Mouse (Mus musculus) forebrain, embryonic 14.5 days (tissue): ENCODE data around the gene Gas6. TPM values are rescaled to one million over a fixed set of nuclear protein-coding genes. Genes with fewer than 3 reads are reported as not detected.

Experiments used
- ATAC-seq: fragments of 200-750 bp; cut with Nextera tagmentation; 2 replicates; pipeline ENCODE4 v1.8.0; 2017; ENCODE audit warnings: mild to moderate bottlenecking, moderate library complexity
- DNase-seq: peaks from one replicate; pipeline ENCODE4 v3.0.0-alpha.2; 2015; ENCODE audit warnings: low spot score
- H3K27ac ChIP-seq: fragments of 300-500 bp; sonication (generic); 2 replicates; pipeline ENCODE4 v1.5.1; 2014; ENCODE audit warnings: low read depth, mild to moderate bottlenecking, control low read depth, low read length, moderate library complexity
- H3K27me3 ChIP-seq: fragments of 300-500 bp; sonication (generic); replicated peaks from 2 replicates; pipeline ENCODE4 v1.6.1; 2014; ENCODE audit warnings: low read length, control low read depth, mixed read lengths; ENCODE audit not compliant: control insufficient read depth, insufficient read depth
- H3K36me3 ChIP-seq: fragments of 300-500 bp; sonication (generic); 2 replicates; pipeline ENCODE4 v1.6.1; 2014; ENCODE audit warnings: low read length, control low read depth; ENCODE audit not compliant: control insufficient read depth, insufficient read depth
- H3K4me1 ChIP-seq: fragments of 300-500 bp; sonication (generic); 2 replicates; pipeline ENCODE4 v1.6.1; 2014; ENCODE audit warnings: antibody characterized with exemption, low read length, control low read depth; ENCODE audit not compliant: control insufficient read depth, insufficient read depth
- H3K4me2 ChIP-seq: fragments of 300-500 bp; sonication (generic); 2 replicates; pipeline ENCODE4 v1.6.1; 2014; ENCODE audit warnings: mild to moderate bottlenecking, control low read depth, low read length
- H3K4me3 ChIP-seq: fragments of 300-500 bp; sonication (generic); 2 replicates; pipeline ENCODE4 v1.5.1; 2014; ENCODE audit warnings: low read depth, low read length, control low read depth
- H3K9ac ChIP-seq: fragments of 300-500 bp; sonication (generic); 2 replicates; pipeline ENCODE4 v1.6.1; 2014; ENCODE audit warnings: mild to moderate bottlenecking, low read length, control low read depth, moderate library complexity
- H3K9me3 ChIP-seq: fragments of 300-500 bp; sonication (generic); replicated peaks from 2 replicates; pipeline ENCODE4 v1.6.1; 2016; ENCODE audit warnings: low read length, control low read depth, mixed read lengths; ENCODE audit not compliant: control insufficient read depth
- WGBS: fragments of 180-500 bp; shearing (Covaris S2); extraction: QIAGEN DNeasy Blood & Tissue Kit; methylation state at CpG from one replicate; pipeline ENCODE4 v1.1.7; 2014; 5-methylcytosine and 5-hydroxymethylcytosine counted together
- polyA plus RNA-seq: library from polyadenylated mRNA; unstranded; fragments of >200 nt; fragmentation: Nextera tagmentation; extraction: Ambion mirVana; gene quantifications from 2 replicates; pipeline ENCODE4 v1.2.1, GENCODE M21; 2014

Gas6 gene
- polyA plus RNA-seq, result 9.7 and 12.5 TPM in 2 replicates

DNA sequence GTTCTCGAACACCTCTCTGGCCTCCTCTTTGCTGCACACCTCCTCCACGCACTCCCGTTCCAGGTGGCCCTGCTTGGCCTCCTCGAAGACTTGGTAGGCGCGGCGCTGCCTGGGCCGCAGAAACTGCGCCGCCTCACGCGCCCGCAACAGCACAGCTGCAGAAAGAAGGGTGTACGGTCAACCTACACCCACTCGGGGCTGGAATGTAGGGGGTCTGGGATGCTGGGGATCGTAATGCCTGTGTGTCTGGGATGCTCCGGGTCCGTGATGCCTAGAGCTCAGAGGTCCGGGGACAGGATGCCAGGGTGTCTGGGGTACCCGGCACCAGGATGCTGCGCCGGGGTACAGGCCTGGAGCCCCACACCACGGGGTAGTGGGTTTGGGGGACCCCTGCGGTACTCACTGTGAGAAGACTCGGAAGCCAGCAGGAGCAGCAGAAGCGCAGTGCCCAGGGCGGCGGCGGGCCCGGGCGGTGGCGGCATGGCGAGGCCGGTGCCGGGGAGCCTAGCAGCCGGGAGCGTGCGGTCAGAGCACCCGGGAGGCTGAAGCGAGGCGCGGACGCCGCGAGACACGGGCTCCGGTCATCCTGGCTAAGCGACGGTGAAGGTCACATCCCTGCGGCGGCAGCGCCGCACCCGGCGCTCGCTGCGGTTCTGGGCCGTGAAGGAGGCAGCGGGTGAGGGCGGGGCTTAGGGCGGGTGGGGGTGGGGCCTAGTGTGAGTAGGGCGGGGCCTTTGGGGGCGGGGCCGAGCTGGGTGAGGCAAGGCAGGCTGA is at the start of gene Gas6:
Gene Gas6 (minus strand): TSS at position 633 of the 774 bp plus-strand sequence.
- peak within 1 kb of the TSS; percentile 69 for H3K9ac ChIP-seq
- ATAC-seq (peak; percentile 80), DNase-seq (peak; percentile 56)
- H3K4me2 ChIP-seq, result peak within 1 kb of the TSS; percentile 75
- peaks cover 22% of the 10 kb centered on the region for H3K27me3 ChIP-seq
- no peaks in the 10 kb centered on the region for H3K36me3 ChIP-seq
- H3K27ac ChIP-seq, result no peak within 1 kb of the TSS
- H3K9me3 ChIP-seq, result no peaks in the 10 kb centered on the region
- H3K4me3 ChIP-seq, result peak within 1 kb of the TSS; percentile 50
- H3K4me1 ChIP-seq, result peaks cover 9% of the 10 kb centered on the region
- WGBS, result 2% methylated on average over 46 of the region's 64 CpGs

DNA sequence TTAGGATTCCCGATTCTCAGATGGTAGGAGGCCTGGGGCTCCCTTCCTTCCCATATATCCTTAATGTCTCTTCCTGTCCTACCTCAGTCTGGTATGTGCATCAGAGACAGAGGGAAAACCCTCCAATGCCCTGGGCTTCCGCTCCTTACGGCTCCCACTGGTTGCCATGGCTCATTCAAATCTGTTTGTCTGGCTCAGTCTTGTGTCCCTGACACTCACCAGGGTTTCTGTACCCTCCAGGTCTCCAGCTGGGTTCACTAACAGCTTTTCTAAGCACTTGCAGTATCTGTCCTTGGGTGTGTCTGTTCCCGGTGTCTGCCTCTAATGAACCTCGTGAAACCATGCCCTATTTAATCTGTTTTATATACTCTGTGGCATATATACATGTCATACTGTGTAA is 47.2 kb upstream of the Gas6 start:
- H3K4me3 ChIP-seq, result no peak overlapping the region
- DNase-seq, result no peak
- no peaks in the 10 kb centered on the region; the same call in 1 of the 2 replicates for H3K9me3 ChIP-seq
- H3K36me3 ChIP-seq, result no peaks in the 10 kb centered on the region
- ATAC-seq, result no peak
- WGBS, result 77% methylated on average over 5 of the region's 5 CpGs
- H3K27ac ChIP-seq, result no peak overlapping the region
- H3K4me1 ChIP-seq, result no peaks in the 10 kb centered on the region
- no peaks in the 10 kb centered on the region for H3K27me3 ChIP-seq
- H3K4me2 ChIP-seq, result no peak overlapping the region
- no peak overlapping the region for H3K9ac ChIP-seq

DNA sequence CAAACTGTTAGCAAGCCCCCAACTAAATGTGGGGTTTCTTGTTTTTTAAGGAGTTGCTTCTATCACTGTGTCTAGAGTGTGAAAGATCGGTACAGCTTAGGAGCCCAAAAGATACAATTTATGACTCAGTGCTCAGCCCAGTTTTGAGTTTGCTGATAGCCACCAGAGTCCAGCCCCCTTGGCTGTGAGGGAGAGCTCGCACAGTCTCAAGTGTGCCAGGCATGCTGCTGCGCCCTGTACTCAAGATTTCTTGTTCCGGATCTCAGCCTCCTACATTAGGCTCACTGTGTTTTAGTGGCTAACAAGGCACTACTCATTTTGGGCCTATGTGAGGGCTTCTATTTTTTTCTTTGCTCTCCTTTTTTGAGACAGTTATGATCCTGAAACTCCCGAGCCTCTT is 45.8 kb upstream of the Gas6 start:
- Histone ChIP-seq H3K36me3 (no peaks in the 10 kb centered on the region), H3K27me3 (no peaks in the 10 kb centered on the region), H3K4me3 (no peak overlapping the region), H3K27ac (no peak overlapping the region), H3K9ac (no peak overlapping the region), H3K4me2 (no peak overlapping the region), H3K9me3 (no peaks in the 10 kb centered on the region), H3K4me1 (no peaks in the 10 kb centered on the region)
- no peak for ATAC-seq
- DNase-seq, result no peak
- WGBS, result 77% methylated on average over 5 of the region's 5 CpGs

DNA sequence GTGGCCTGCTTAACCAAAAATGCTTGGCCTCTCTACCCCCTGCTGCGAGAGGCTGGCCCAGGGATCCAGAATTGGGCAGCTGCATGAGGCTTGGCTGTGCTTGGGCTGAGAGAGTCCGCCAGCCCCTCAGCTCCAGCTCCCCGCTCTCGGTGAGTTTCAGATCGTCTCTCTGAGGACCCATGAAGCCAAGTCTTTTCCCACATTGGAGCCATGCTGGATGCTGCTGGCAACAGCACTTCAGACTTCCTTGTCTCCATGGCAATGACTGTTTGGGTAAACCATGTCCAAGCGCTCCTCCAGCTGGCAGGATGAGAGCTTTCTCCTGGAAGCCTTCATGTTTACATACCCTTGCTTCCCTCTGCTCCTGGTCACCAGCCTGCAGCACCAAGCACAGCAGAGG is 44.5 kb upstream of the Gas6 start:
- Histone ChIP-seq H3K27me3 (no peaks in the 10 kb centered on the region), H3K36me3 (no peaks in the 10 kb centered on the region), H3K4me1 (no peaks in the 10 kb centered on the region), H3K4me2 (no peak overlapping the region), H3K4me3 (no peak overlapping the region), H3K9me3 (no peaks in the 10 kb centered on the region), H3K9ac (no peak overlapping the region), H3K27ac (no peak overlapping the region)
- WGBS, result 73% methylated on average over 6 of the region's 6 CpGs
- peak; percentile 64 for DNase-seq
- no peak for ATAC-seq

DNA sequence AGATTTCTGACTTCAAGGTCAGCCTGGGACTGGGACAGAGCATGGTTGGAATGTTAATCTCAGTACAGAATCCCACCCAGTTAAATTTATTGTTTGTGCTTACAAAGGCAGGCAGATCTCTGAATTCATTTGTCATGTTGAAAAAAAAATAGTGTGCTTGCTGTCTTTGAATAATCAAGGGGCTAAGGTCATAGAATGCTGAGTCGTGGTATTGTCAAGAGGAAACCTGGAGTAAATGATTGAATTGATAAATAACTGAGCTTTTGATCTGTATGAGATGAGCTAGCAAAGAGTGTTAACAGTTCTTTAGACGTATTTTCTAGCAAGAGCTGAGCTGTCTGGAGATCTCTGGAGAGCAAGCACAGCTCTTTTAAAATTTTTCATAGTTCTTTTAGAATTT is 42.8 kb upstream of the Gas6 start:
- no peaks in the 10 kb centered on the region for H3K36me3 ChIP-seq
- DNase-seq, result no peak
- H3K4me3 ChIP-seq, result no peak overlapping the region
- no peaks in the 10 kb centered on the region for H3K27me3 ChIP-seq
- H3K4me1 ChIP-seq, result no peaks in the 10 kb centered on the region
- 59% methylated on average over 2 of the region's 2 CpGs for WGBS
- ATAC-seq, result no peak
- no peak overlapping the region for H3K9ac ChIP-seq
- H3K4me2 ChIP-seq, result no peak overlapping the region
- no peak overlapping the region for H3K27ac ChIP-seq
- no peaks in the 10 kb centered on the region for H3K9me3 ChIP-seq

DNA sequence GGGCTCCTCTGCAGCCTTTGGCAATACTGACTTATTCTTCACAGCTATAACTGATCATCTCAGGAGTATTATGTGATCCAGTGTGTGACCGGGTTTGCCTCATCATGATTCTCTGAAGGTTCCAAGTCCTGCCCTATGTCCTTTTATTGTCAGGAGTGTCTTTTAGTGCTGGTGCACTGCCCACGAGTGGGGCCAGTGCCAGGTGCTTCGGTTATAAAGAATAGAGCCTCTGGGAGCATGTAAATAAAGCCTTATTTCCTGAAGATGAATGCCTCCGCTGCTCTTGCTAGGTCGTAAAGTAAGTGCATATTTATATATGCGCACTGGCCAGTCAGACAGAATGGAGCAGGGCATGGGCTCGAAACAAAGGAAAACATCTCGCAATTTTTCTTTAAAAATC is 38.8 kb upstream of the Gas6 start:
- Histone ChIP-seq H3K27ac (no peak overlapping the region), H3K9ac (no peak overlapping the region), H3K4me2 (no peak overlapping the region), H3K27me3 (no peaks in the 10 kb centered on the region), H3K36me3 (no peaks in the 10 kb centered on the region), H3K4me3 (no peak overlapping the region), H3K4me1 (peaks cover 20% of the 10 kb centered on the region), H3K9me3 (no peaks in the 10 kb centered on the region)
- WGBS, result 72% methylated on average over 8 of the region's 8 CpGs
- DNase-seq (no peak), ATAC-seq (no peak)

DNA sequence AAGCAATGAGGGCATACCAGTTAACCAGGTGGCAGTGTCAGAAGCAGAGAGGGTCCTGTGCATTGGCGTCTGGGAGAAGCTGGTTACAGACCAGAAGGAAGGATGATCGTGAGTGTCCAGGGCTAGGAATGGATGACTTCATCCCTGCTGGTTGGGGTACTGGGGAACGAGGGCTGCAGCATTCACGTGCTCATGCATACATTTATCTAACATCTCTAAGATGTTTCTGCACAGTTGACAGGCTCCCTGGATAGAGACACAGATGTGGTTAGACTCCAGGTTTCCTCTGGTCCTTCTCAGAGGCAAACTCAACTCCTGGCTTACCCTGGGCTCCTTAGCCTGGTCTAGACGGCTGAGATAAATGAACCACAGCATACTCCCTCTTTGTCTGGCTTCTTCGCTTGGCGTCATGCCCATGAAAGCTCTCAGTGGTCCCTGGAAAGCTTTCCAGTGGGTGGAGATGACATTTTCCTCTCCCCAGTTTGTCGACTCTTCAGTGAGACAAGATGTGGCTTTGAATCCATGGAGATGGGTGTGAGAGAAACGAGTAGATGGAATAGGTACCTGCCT is 37.4 kb upstream of the Gas6 start:
- ATAC-seq (no peak), DNase-seq (peak; percentile 19)
- no peak overlapping the region for H3K4me2 ChIP-seq
- no peak overlapping the region for H3K9ac ChIP-seq
- H3K9me3 ChIP-seq, result 0 out of 2 replicates have a peak, but pooled peaks cover 3% of the 10 kb centered on the region
- peaks cover 20% of the 10 kb centered on the region for H3K4me1 ChIP-seq
- 61% methylated on average over 9 of the region's 9 CpGs for WGBS
- H3K27me3 ChIP-seq, result no peaks in the 10 kb centered on the region
- no peak overlapping the region for H3K27ac ChIP-seq
- no peak overlapping the region for H3K4me3 ChIP-seq
- H3K36me3 ChIP-seq, result no peaks in the 10 kb centered on the region

DNA sequence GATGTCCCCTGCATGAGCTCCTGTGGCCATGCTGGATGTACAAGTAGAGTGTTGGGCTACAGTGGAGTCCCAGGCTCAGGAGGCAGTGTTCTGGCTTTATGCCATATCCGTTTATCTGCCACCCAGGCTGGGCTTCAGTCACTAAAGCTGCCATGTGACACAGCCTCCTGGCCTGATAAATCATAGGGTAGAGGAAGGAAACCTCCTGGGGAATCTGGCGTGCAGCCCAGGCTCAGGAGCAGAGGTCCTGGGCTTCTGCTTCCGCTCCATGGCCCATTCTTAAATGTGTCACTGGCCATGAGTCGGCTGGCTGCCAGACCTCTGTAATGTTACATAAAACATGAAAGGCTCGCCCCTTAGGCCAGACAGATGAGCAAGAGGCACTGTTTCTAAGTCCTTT is 36.7 kb upstream of the Gas6 start:
- peak; percentile 88 for ATAC-seq
- Histone ChIP-seq H3K4me2 (no peak overlapping the region), H3K27me3 (no peaks in the 10 kb centered on the region), H3K4me3 (no peak overlapping the region), H3K36me3 (no peaks in the 10 kb centered on the region), H3K27ac (no peak overlapping the region), H3K9ac (no peak overlapping the region), H3K4me1 (peaks cover 20% of the 10 kb centered on the region), H3K9me3 (0 out of 2 replicates have a peak, but pooled peaks cover 3% of the 10 kb centered on the region)
- 20% methylated on average over 5 of the region's 5 CpGs for WGBS
- peak; percentile 85 for DNase-seq

DNA sequence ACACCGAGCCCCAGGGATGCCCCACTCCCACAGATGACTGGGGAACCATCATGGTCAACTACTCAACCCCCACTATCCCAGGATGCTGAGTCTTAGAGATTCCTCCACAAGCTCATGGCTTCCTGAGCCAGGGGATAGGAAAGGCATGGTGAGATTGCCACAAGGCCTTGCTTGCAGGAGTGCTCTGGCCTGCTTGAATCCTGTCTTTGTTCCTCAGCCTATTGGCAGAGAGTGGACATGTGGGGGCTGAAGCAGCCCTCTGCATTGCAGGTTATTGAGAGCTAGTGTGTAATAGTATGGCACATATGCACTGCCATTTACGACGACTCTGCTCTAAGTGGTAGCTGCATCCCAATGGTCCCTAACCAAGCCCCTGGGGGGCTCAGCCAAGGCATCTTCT is 36.1 kb upstream of the Gas6 start:
- Histone ChIP-seq H3K9ac (no peak overlapping the region), H3K27me3 (no peaks in the 10 kb centered on the region), H3K27ac (no peak overlapping the region), H3K4me3 (no peak overlapping the region), H3K9me3 (0 out of 2 replicates have a peak, but pooled peaks cover 3% of the 10 kb centered on the region), H3K4me1 (peaks cover 20% of the 10 kb centered on the region), H3K4me2 (no peak overlapping the region), H3K36me3 (no peaks in the 10 kb centered on the region)
- 85% methylated on average over 3 of the region's 3 CpGs for WGBS
- ATAC-seq (peak; percentile 28; the same call in 1 of the 2 replicates), DNase-seq (no peak)
